Mouse (Mus musculus) CD8-positive naive resting alpha-beta T cell, adult 57 days (primary cell): ENCODE data around the gene Zmynd11. TPM values are rescaled to one million over a fixed set of nuclear protein-coding genes. Genes with fewer than 3 reads are reported as not detected.

Experiments
- total RNA-seq: library from RNA; stranded (reverse); gene quantifications from one replicate; pipeline ENCODE4 v1.2.4, GENCODE M21; 2023

The Zmynd11 gene
- 208 TPM for total RNA-seq

DNA sequence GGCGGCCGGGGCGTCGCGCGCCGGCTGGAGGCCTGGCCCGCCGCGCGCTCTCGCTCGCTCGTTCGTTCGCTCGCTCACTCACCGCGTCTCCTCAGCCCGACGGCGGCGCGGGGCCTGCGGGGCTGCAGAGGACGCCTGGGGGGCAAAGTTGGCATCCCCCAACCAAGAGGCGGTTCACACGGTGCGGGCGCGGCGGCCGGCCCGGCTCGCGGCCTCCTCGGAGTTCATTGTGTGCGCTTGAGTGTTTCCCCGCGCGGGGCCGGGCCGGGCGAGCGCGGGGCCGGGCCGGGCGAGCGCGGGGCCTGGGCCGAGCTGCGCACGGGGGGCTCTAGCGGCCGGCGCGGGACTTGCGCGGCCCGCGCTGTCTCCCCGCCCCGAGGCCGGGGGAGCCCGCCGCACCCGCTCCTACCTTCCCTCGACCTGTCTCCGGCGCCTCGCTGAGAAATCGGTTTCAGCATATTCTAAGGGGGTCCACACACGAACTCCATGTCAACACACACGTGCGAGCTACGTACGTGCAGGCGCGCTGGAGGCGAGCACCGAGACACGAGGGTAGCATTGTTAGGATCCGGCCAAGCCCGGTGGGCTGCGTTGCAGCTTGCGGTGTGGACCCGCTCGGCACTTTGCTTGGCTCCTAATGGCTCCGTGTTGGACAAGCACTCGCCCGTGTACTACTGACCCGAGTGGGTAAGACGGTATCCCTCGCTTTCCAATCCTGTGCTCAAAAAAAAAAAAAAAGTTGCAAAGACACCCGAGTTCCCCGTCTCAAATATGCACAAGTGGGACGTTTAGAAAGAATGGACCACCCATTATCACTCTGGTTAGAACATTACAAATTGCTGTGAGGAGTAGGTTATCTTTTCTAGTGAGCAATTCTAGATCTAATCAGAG, at the start of gene Zmynd11:
Gene Zmynd11, minus strand, starts transcription at position 685 of the 891 bp plus-strand sequence.

